Mouse (Mus musculus) liver, adult (tissue): ENCODE measurements around the gene Fam110c.

Source experiments
- GATA4 ChIP-seq: IDR thresholded peaks from 2 replicates; pipeline ENCODE4 v1.6.1; 2014; ENCODE audit warnings: mild to moderate bottlenecking, low read length; ENCODE audit not compliant: insufficient replicate concordance

Gene Fam110c

GRCm38 (mm10) chr12:31073412-31074354, at the start of gene Fam110c:
Gene Fam110c, plus strand, starts transcription at chr12:31073861.
- no peak for TF ChIP-seq GATA4

- TF ChIP-seq GATA4 = no peak
These were observed 47.2 kb upstream of the Fam110c start for GRCm38 (mm10) chr12:31026423-31026822.

GRCm38 (mm10) chr12:31052066-31052465, 21.6 kb upstream of the Fam110c start:
- TF ChIP-seq GATA4 = no peak

- TF ChIP-seq GATA4 = no peak
These were observed 17.3 kb upstream of the Fam110c start for GRCm38 (mm10) chr12:31056291-31056864.

- TF ChIP-seq GATA4 = no peak
These were observed 14.2 kb upstream of the Fam110c start for GRCm38 (mm10) chr12:31059393-31059853.

GRCm38 (mm10) chr12:31060245-31060644, 13.4 kb upstream of the Fam110c start:
- TF ChIP-seq GATA4 = no peak

GRCm38 (mm10) chr12:31071222-31071621, 2.4 kb upstream of the Fam110c start:
- no peak for TF ChIP-seq GATA4

- TF ChIP-seq GATA4 = no peak
These were observed 1.3 kb downstream of the Fam110c start for GRCm38 (mm10) chr12:31074839-31075538.

GRCm38 (mm10) chr12:31077020-31077419, 3.4 kb downstream of the Fam110c start:
- TF ChIP-seq GATA4 = no peak

- TF ChIP-seq GATA4 = no peak
These were observed 4.4 kb downstream of the Fam110c start for GRCm38 (mm10) chr12:31078030-31078429.

GRCm38 (mm10) chr12:31080352-31080751, 6.7 kb downstream of the Fam110c start:
- TF ChIP-seq GATA4 = no peak

- no peak for TF ChIP-seq GATA4
These were observed 7.4 kb downstream of the Fam110c start for GRCm38 (mm10) chr12:31080890-31081554.

GRCm38 (mm10) chr12:31083007-31083406, 9.3 kb downstream of the Fam110c start:
- peak; percentile 58; the same call in 1 of the 2 replicates for TF ChIP-seq GATA4

- no peak for TF ChIP-seq GATA4
These were observed 9.7 kb downstream of the Fam110c start for GRCm38 (mm10) chr12:31083407-31083806.

GRCm38 (mm10) chr12:31087060-31087459, 13.4 kb downstream of the Fam110c start:
- no peak for TF ChIP-seq GATA4
